Mouse (Mus musculus) embryonic facial prominence, embryonic 14.5 days (tissue): ENCODE measurements around the gene Rnf115. TPM values are rescaled to one million over a fixed set of nuclear protein-coding genes. Genes with fewer than 3 reads are reported as not detected.

Experiments used
- ATAC-seq: fragments of 200-750 bp; cut with Nextera tagmentation; 2 replicates; pipeline ENCODE4 v1.8.0; 2017; ENCODE audit warnings: low read depth, moderate number of reproducible peaks, moderate TSS enrichment
- DNase-seq: peaks from one replicate; pipeline ENCODE4 v3.0.0-alpha.2; 2015; ENCODE audit warnings: low spot score
- H3K27ac ChIP-seq: fragments of 300-500 bp; sonication (generic); replicated peaks from 2 replicates; pipeline ENCODE4 v1.5.1; 2014; ENCODE audit warnings: low read depth, mild to moderate bottlenecking, low read length, moderate library complexity
- H3K27me3 ChIP-seq: fragments of 300-500 bp; sonication (generic); replicated peaks from 2 replicates; pipeline ENCODE4 v1.6.1; 2014; ENCODE audit warnings: low read length; ENCODE audit not compliant: control insufficient read depth, insufficient read depth
- H3K36me3 ChIP-seq: fragments of 300-500 bp; sonication (generic); 2 replicates; pipeline ENCODE4 v1.6.1; 2014; ENCODE audit warnings: low read length, mixed read lengths; ENCODE audit not compliant: control insufficient read depth, insufficient read depth
- H3K4me1 ChIP-seq: fragments of 300-500 bp; sonication (generic); 2 replicates; pipeline ENCODE4 v1.6.1; 2014; ENCODE audit warnings: antibody characterized with exemption, low read length; ENCODE audit not compliant: control insufficient read depth, insufficient read depth
- H3K4me2 ChIP-seq: fragments of 300-500 bp; sonication (generic); 2 replicates; pipeline ENCODE4 v1.6.1; 2014; ENCODE audit warnings: low read depth, mild to moderate bottlenecking, low read length, moderate library complexity, mixed read lengths
- H3K4me3 ChIP-seq: fragments of 300-500 bp; sonication (generic); 2 replicates; pipeline ENCODE4 v1.5.1; 2014; ENCODE audit warnings: low read depth, mild to moderate bottlenecking, low read length
- H3K9ac ChIP-seq: fragments of 300-500 bp; sonication (generic); 2 replicates; pipeline ENCODE4 v1.6.1; 2014; ENCODE audit warnings: low read depth, mild to moderate bottlenecking, low read length, moderate library complexity, mixed read lengths
- H3K9me3 ChIP-seq: fragments of 300-500 bp; sonication (generic); 2 replicates; pipeline ENCODE4 v1.6.1; 2016; ENCODE audit warnings: low read length; ENCODE audit not compliant: control insufficient read depth
- WGBS: fragments of 180-500 bp; shearing (Covaris S2); extraction: QIAGEN DNeasy Blood & Tissue Kit; methylation state at CpG from one replicate; pipeline ENCODE4 v1.1.7; 2014; 5-methylcytosine and 5-hydroxymethylcytosine counted together
- polyA plus RNA-seq: library from polyadenylated mRNA; unstranded; fragments of >200 nt; fragmentation: Nextera tagmentation; extraction: Ambion mirVana; gene quantifications from 2 replicates; pipeline ENCODE4 v1.2.1, GENCODE M21; 2014

Gene Rnf115
- polyA plus RNA-seq, 1 experiment from 2014 or later: 45.6 TPM

DNA sequence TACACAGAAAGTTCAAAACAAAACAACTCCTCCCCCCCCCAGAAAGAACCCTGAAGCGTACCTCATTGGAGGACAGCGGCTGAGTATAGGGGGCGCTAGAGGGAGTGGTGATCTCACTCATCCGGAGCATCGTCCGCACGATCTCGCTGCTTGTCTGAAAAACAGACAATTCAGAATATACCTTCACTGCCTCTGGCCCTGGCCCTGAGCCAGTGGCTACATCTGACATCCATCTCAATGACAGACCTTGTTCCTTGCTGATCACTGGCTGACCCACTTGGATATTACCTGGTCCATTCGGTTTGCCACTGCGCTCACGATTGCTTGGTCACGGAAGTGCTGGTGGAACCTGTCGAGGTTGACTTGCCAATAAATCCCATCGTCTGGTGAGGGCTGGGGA lies 8.3 kb upstream of the Rnf115 start:
- Histone ChIP-seq H3K9ac (no peak overlapping the region), H3K4me2 (no peak overlapping the region), H3K4me1 (no peaks in the 10 kb centered on the region), H3K27me3 (no peaks in the 10 kb centered on the region), H3K27ac (no peak overlapping the region), H3K36me3 (peaks cover 50% of the 10 kb centered on the region), H3K9me3 (no peaks in the 10 kb centered on the region), H3K4me3 (no peak overlapping the region)
- ATAC-seq (no peak), DNase-seq (peak; percentile 62)
- WGBS: 33% methylated on average over 14 of the region's 14 CpGs

GRCm38 (mm10) chr3:96727828-96728633 lies 567 bp downstream of the Rnf115 start:
- peak overlapping the region; percentile 85 for H3K9ac ChIP-seq
- ATAC-seq (no peak), DNase-seq (peak; percentile 22)
- under 1% methylated on average over 27 of the region's 42 CpGs for WGBS
- peaks cover 22% of the 10 kb centered on the region for H3K4me1 ChIP-seq
- peak overlapping the region; percentile 91 for H3K27ac ChIP-seq
- H3K4me2 ChIP-seq: peak overlapping the region; percentile 81
- H3K9me3 ChIP-seq: no peaks in the 10 kb centered on the region
- H3K4me3 ChIP-seq: peak overlapping the region; percentile 91
- H3K36me3 ChIP-seq: no peaks in the 10 kb centered on the region; the same call in 1 of the 2 replicates
- no peaks in the 10 kb centered on the region for H3K27me3 ChIP-seq

DNA sequence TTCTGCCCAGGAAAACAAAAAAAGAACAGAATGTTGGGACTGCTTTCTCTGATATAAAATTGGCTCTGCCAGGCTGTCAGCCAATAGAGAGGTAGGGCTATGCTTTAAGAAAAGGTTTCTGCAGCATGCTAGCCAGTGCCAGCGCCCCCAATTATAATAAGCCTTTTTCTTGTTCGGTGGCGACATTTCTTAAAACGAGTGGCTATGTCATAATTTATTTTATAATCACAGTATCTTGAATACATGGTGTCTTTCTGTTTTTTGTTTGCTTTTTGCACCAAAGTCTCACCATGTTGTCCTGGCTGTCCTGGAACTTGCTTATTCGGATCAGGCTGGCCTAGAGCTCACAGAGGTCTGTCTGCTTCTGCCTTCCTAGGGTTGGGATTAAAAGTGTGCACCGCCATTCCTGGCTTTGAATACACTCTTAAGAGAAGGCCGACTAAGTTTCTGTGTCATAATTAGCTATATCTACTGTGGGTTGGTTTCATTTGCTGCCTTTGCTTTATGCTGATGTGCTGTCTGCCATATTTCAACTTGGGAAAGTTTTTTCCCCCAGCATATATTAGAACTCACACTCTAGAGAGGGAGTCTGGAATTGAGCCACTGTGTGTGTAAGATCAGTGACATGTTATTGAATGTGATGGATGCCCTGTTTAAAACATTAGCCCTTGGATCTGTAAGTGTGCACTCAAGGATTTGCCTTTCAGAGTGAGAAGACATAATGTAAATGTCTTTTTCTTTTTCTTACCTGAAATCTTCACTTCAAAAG lies 1.4 kb downstream of the Rnf115 start:
- WGBS: 41% methylated on average over 7 of the region's 7 CpGs

GRCm38 (mm10) chr3:96729403-96729784 lies 1.9 kb downstream of the Rnf115 start:
- H3K4me1 ChIP-seq: peaks cover 22% of the 10 kb centered on the region
- DNase-seq: peak; percentile 48
- H3K4me2 ChIP-seq: peak overlapping the region; percentile 81; the same call in 1 of the 2 replicates
- no peaks in the 10 kb centered on the region for H3K9me3 ChIP-seq
- WGBS: 28% methylated on average over 3 of the region's 3 CpGs
- ATAC-seq: no peak
- H3K4me3 ChIP-seq: no peak overlapping the region
- no peaks in the 10 kb centered on the region for H3K36me3 ChIP-seq
- no peak overlapping the region for H3K27ac ChIP-seq
- H3K27me3 ChIP-seq: no peaks in the 10 kb centered on the region
- no peak overlapping the region for H3K9ac ChIP-seq

More for the DNA sequence above, 1.4 kb downstream of the Rnf115 start:
- peaks cover 22% of the 10 kb centered on the region for H3K4me1 ChIP-seq
- no peaks in the 10 kb centered on the region for H3K36me3 ChIP-seq
- H3K4me3 ChIP-seq: peak overlapping the region; percentile 91
- DNase-seq (no peak), ATAC-seq (no peak)
- H3K27ac ChIP-seq: peak overlapping the region; percentile 91; the same call in 1 of the 2 replicates
- H3K4me2 ChIP-seq: peak overlapping the region; percentile 81
- no peaks in the 10 kb centered on the region for H3K9me3 ChIP-seq
- peak overlapping the region; percentile 85 for H3K9ac ChIP-seq
- no peaks in the 10 kb centered on the region for H3K27me3 ChIP-seq

GRCm38 (mm10) chr3:96730785-96731184 lies 3.3 kb downstream of the Rnf115 start:
- Histone ChIP-seq H3K36me3 (no peaks in the 10 kb centered on the region), H3K27me3 (no peaks in the 10 kb centered on the region), H3K4me3 (no peak overlapping the region), H3K9me3 (no peaks in the 10 kb centered on the region), H3K4me1 (peaks cover 22% of the 10 kb centered on the region), H3K27ac (no peak overlapping the region), H3K9ac (no peak overlapping the region), H3K4me2 (no peak overlapping the region)
- DNase-seq: no peak
- WGBS: 78% methylated on average over 5 of the region's 5 CpGs
- no peak for ATAC-seq

DNA sequence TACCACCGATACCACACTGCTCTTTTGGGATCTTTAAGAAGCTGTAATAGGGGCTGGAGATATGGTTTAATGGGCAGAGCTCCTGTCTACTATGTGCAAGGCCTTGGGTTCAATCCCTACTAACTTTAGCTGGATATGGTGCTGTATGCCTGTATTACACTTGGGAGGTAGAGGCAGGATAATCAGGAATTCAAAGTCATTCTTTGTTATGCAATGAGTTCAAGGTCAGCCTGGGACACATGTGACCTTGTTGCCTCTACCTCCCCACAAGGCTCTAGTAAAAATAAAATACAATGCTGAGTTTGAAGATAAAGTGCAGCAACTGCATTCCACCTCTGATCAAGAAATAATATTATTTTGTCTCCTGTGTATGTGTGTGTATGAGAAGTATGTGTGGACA lies 6.5 kb downstream of the Rnf115 start:
- Histone ChIP-seq H3K27ac (no peak overlapping the region), H3K9ac (no peak overlapping the region), H3K9me3 (no peaks in the 10 kb centered on the region), H3K36me3 (no peaks in the 10 kb centered on the region), H3K27me3 (no peaks in the 10 kb centered on the region), H3K4me1 (peaks cover 10% of the 10 kb centered on the region), H3K4me2 (no peak overlapping the region), H3K4me3 (no peak overlapping the region)
- DNase-seq (no peak), ATAC-seq (no peak)
- 100% methylated on average over 1 of the region's 1 CpGs for WGBS

GRCm38 (mm10) chr3:96735200-96735599 lies 7.7 kb downstream of the Rnf115 start:
- 88% methylated on average over 2 of the region's 2 CpGs for WGBS
- no peak overlapping the region for H3K4me3 ChIP-seq
- ATAC-seq (no peak), DNase-seq (no peak)
- no peak overlapping the region for H3K4me2 ChIP-seq
- H3K36me3 ChIP-seq: no peaks in the 10 kb centered on the region
- H3K9ac ChIP-seq: no peak overlapping the region
- H3K27ac ChIP-seq: no peak overlapping the region
- H3K27me3 ChIP-seq: no peaks in the 10 kb centered on the region
- H3K4me1 ChIP-seq: 0 out of 2 replicates have a peak, but pooled peaks cover 2% of the 10 kb centered on the region
- no peaks in the 10 kb centered on the region for H3K9me3 ChIP-seq

DNA sequence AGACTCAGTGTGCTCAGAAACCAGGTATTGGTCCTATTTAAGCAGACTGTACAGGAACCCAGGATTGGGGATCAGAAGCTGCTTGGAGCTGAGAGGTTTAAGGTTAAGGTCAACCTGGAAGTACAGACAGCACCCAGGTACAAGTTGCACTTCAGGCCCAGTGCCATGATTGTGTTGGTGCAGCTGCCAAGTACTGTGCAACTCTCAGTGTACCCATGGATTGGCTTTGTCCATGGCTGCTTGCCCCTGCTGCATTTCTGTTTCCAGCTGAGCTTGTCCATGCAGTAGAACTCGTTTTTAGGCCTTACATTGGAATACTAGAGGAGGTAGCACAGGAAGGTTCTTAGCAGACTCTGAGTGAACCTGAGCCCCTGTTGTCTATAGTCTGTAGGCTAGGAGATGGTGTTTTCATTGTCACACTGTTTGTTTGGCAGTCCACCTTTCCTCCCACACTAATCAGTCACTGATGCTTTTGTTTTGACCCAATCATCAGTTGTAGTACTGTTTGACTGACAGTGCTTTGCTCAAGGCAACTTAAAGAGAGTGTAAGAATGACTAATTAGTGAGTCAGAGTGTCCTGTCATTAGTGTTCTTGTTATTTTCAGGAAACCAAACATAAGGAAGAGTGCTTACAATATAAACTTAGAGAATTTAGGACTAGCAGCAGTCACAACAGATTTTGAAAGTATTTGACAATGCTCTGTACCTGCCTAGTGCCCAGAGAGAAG lies 9.7 kb downstream of the Rnf115 start:
- Histone ChIP-seq H3K4me2 (no peak overlapping the region), H3K27ac (no peak overlapping the region), H3K36me3 (no peaks in the 10 kb centered on the region), H3K9ac (no peak overlapping the region), H3K27me3 (no peaks in the 10 kb centered on the region), H3K4me1 (no peaks in the 10 kb centered on the region), H3K4me3 (no peak overlapping the region), H3K9me3 (no peaks in the 10 kb centered on the region)
- WGBS: 25% methylated on average over 1 of the region's 1 CpGs
- ATAC-seq: no peak
- DNase-seq: no peak
